Mouse (Mus musculus) large intestine, adult 2 months (tissue): ENCODE measurements around the gene Gm3285. TPM values are rescaled to one million over a fixed set of nuclear protein-coding genes. Genes with fewer than 3 reads are reported as not detected.

Source experiments
- DNase-seq: peaks from one replicate; pipeline ENCODE4 v3.0.0-alpha.2; 2012; ENCODE audit warnings: low read depth, low spot score
- WGBS: fragments of 180-500 bp; shearing (Covaris S2); methylation state at CpG from one replicate; pipeline ENCODE4 v1.1.7; 2018; 5-methylcytosine and 5-hydroxymethylcytosine counted together
- polyA plus RNA-seq: library from polyadenylated mRNA; depleted of rRNA; stranded (reverse); fragments of >200 nt; gene quantifications from 2 replicates; pipeline ENCODE4 v1.2.3, GENCODE M21; 2012; rRNA removed

Gm3285 gene
- polyA plus RNA-seq, 1 experiment, result not detected

GRCm38 (mm10) chr10:77890987-77891565 lies 29.3 kb downstream of the Gm3285 start:
- no peak for DNase-seq
- 77% methylated on average over 8 of the region's 8 CpGs for WGBS

GRCm38 (mm10) chr10:77895562-77895961 lies 33.8 kb downstream of the Gm3285 start:
- no peak for DNase-seq
- 56% methylated on average over 5 of the region's 5 CpGs for WGBS

- WGBS, result 50% methylated on average over 7 of the region's 7 CpGs
- no peak for DNase-seq
These were observed 38.4 kb downstream of the Gm3285 start for GRCm38 (mm10) chr10:77900126-77900525.

GRCm38 (mm10) chr10:77900903-77901818 lies 39.4 kb downstream of the Gm3285 start:
- 83% methylated on average over 27 of the region's 27 CpGs for WGBS
- DNase-seq, result no peak

- WGBS, result 4% methylated on average over 14 of the region's 14 CpGs
- DNase-seq, result no peak
These were observed 40.1 kb downstream of the Gm3285 start for GRCm38 (mm10) chr10:77901871-77902210.

GRCm38 (mm10) chr10:77902211-77902893 lies 40.6 kb downstream of the Gm3285 start, which contains the start of gene Lrrc3:
Gene Lrrc3 (minus strand): TSS chr10:77902536.
- DNase-seq, result no peak
- under 1% methylated on average over 45 of the region's 46 CpGs for WGBS

GRCm38 (mm10) chr10:77902894-77903715 lies 41.3 kb downstream of the Gm3285 start:
- WGBS, result 4% methylated on average over 35 of the region's 35 CpGs
- no peak for DNase-seq

Other genes starting within 250 kb of the Gm3285 start
- gene Ube2g2, start 239.7 kb upstream of the Gm3285 start, polyA plus RNA-seq, result 27.7 and 31.4 TPM in 2 replicates
- gene Tspear, start 175.4 kb upstream of the Gm3285 start, polyA plus RNA-seq, result 0.52 and 0.94 TPM in 2 replicates
- gene Gm19402, start 171.2 kb upstream of the Gm3285 start, polyA plus RNA-seq, result not detected in 2 replicates
- not detected in 2 replicates for gene Gm9508, start 164.7 kb upstream of the Gm3285 start, polyA plus RNA-seq
- gene Gm10272, start 155.3 kb upstream of the Gm3285 start, polyA plus RNA-seq, result not detected in 2 replicates
- gene Gm10024, start 150.5 kb upstream of the Gm3285 start, polyA plus RNA-seq, result not detected in 2 replicates
- gene Gm10142, start 146.2 kb upstream of the Gm3285 start, polyA plus RNA-seq, result not detected in 2 replicates
- not detected in 2 replicates for gene Krtap12-1, start 141.4 kb upstream of the Gm3285 start, polyA plus RNA-seq
- not detected in 2 replicates for gene Gm10100, start 135.5 kb upstream of the Gm3285 start, polyA plus RNA-seq
- gene Gm18596, start 119.3 kb upstream of the Gm3285 start, polyA plus RNA-seq, result not detected in 2 replicates
- gene Gm9736, start 110.6 kb upstream of the Gm3285 start, polyA plus RNA-seq, result not detected in 2 replicates
- gene Gm3233, start 102.3 kb upstream of the Gm3285 start, polyA plus RNA-seq, result not detected in 2 replicates
- gene Gm3238, start 90.7 kb upstream of the Gm3285 start, polyA plus RNA-seq, result not detected in 2 replicates
- not detected in 2 replicates for gene Gm7138, start 85.0 kb upstream of the Gm3285 start, polyA plus RNA-seq
- gene Gm3250, start 79.4 kb upstream of the Gm3285 start, polyA plus RNA-seq, result not detected in 2 replicates
- not detected in 2 replicates for gene Gm7137, start 73.8 kb upstream of the Gm3285 start, polyA plus RNA-seq
- gene Gm9639, start 66.9 kb upstream of the Gm3285 start, polyA plus RNA-seq, result not detected in 2 replicates
- not detected in 2 replicates for gene Gm19668, start 62.8 kb upstream of the Gm3285 start, polyA plus RNA-seq
- not detected in 2 replicates for gene Gm9507, start 50.1 kb upstream of the Gm3285 start, polyA plus RNA-seq
- gene Gm2696, start 47.3 kb upstream of the Gm3285 start, polyA plus RNA-seq, result not detected in 2 replicates
- gene Krtap10-4, start 34.9 kb upstream of the Gm3285 start, polyA plus RNA-seq, result not detected in 2 replicates
- gene Krtap10-10, start 26.0 kb upstream of the Gm3285 start, polyA plus RNA-seq, result not detected in 2 replicates
- gene Gm36176, start 15.2 kb upstream of the Gm3285 start, polyA plus RNA-seq, result not detected in 2 replicates
- not detected in 2 replicates for gene Gm10318, start 9.1 kb upstream of the Gm3285 start, polyA plus RNA-seq
- gene Lrrc3, start 40.6 kb downstream of the Gm3285 start, polyA plus RNA-seq, result 6.4 and 6.8 TPM in 2 replicates
- 2.4 and 4.4 TPM in 2 replicates for gene Trpm2, start 108.6 kb downstream of the Gm3285 start, polyA plus RNA-seq
- gene 1810043G02Rik, start 116.5 kb downstream of the Gm3285 start, polyA plus RNA-seq, result 10.4 and 13.1 TPM in 2 replicates
- 29.8 and 41.2 TPM in 2 replicates for gene Pfkl, start 148.1 kb downstream of the Gm3285 start, polyA plus RNA-seq
- 0.73 and 1.1 TPM in 2 replicates for gene Dnmt3l, start 180.0 kb downstream of the Gm3285 start, polyA plus RNA-seq
- gene Aire, start 181.6 kb downstream of the Gm3285 start, polyA plus RNA-seq, result 0.34 and 0.53 TPM in 2 replicates
- 12.1 and 16.2 TPM in 2 replicates for gene Icosl, start 207.3 kb downstream of the Gm3285 start, polyA plus RNA-seq